Mouse (Mus musculus) lung, postnatal 36 days (tissue): Measurements from ENCODE around the gene Gli1.
A peak's percentile ranks its signal among the peaks of the same experiment; 100 is the strongest.
"Not testable (repeated sequence)": the region's sequence is repeated elsewhere in the genome, so short reads cannot be mapped to it uniquely, and the experiment has no call there.

ENCODE experiments used
- DNase-seq: peaks from one replicate; pipeline ENCODE4 v3.0.0; 2022; ENCODE audit warnings: mixed read lengths

Gli1 gene

DNA sequence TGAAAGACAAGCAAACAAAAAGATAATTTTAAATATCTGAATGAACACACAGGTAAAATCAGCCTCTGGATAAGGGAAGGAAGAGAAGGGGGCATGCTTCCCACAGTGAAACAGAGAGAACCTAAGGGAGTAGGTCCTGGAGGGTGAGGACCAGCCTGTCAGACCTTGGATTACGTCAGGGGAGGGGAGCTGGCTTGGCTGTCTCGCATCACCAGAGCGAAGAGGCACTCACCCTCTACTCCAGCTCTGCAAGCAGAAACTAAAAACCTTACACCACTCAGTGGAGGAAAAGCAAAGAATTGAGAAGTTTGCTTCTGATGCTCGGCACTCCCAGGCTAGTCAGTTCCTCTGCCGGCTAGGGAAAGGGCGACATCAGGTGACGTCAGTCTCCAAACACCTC, 21.8 kb downstream of the Gli1 start:
- no peak for DNase-seq

DNA sequence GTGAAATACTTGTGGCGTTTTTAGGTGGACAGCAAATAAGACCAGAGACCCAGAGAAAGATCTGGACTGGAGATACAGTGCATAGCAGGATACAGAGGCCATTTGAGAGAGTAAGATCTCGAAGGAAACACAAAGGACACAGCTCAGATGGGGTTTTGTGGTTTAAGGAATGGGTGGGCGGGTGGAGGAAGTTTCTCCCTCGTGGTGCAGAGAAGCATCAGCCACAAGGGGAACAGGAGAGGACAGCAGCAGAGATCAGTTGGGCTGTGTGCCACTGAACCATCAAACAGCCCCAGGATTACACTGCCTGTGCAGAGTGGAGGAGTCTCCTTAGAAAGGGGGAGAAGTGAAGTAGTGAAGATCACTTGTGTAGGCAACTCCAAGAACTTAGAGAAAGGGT, 23.8 kb downstream of the Gli1 start:
- DNase-seq, result no peak

DNA sequence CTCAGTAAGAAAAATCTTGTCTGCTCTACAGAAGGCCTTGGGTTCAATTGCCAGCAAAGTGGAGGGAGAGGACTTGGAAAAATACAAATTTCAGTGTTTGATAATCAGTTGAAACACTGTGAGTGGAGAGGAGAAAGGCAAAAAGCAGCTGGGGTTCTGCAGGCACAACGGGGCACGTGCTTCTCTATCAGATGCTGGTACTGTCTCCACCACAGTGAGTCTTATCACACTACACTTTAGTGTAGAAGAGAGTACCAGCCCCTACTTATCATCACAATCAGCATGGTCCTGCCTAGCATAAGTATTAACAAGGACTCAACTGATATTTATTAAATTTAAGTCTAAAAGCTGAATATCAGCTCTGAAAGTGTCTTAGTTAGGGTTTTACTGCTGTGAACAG, 24.5 kb downstream of the Gli1 start:
- no peak for DNase-seq

DNA sequence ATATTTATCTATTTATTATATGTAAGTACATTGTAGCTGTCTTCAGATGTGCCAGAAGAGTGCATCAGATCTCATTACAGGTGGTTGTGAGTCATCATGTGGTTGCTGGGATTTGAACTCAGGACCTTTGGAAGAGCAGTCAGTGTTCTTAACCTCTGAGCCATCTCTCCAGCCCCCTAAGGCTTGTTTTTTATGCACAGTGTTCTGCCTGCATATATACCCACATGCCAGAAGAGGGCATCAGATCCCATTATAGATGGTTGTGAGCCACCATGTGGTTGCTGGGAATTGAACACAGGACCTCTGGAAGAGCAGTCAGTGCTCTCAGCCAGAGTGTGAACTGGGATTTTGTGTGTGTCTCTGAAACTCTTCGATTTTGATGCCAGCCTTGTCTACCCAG, 26.8 kb downstream of the Gli1 start:
- not testable (repeated sequence) for DNase-seq

DNA sequence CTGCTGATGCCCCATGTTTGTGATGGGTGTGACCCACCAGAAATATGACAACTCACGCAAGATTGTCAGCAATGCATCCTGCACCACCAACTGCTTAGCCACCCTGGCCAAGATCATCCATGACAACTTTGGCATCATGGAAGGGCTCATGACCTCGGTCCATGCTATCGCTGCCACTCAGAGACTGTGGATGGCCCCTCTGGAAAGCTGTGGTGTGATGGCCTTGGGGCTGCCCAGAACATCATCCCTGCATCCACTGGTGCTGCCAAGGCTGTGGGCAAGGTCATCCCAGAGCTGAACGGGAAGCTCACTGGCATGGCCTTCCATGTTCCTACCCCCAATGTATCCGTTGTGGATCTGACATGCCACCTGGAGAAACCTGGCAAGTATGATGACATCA, 28.3 kb downstream of the Gli1 start:
- DNase-seq, result not testable (repeated sequence)

DNA sequence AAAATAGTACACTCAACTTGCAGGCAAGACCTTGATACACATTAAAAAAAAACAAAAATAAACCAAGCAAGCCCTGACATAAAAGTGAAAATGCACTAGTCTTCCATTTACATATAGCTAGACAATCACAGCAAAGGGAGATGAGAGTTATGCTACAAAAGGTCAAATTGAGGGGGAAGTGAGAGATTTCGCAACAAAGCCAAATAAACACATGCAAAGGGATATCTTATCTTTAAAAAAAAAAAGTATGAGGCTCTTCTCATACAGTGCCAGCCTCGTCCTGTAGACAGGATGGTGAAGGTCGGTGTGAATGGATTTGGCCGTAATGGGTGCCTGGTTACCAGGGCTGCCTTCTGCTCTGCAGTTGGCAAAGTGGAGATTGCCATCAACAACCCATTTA, 28.9 kb downstream of the Gli1 start:
- DNase-seq, result peak; percentile 37

DNA sequence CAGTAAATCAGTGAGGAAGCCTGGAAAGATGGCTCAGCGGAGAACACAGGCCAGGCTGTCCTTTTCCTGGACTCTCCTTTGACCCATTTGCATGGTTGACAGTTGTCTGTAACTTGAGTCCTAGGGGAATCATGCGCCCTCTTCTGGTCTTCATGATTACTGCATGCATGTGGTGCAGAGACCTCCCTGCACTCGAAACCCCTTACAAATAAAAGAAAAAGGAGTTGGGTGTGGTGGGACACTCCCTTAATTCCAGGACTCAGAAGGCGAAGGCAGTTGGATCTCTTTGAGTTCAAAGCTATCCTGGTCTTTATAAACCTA, 29.5 kb downstream of the Gli1 start:
- peak; percentile 95 for DNase-seq

DNA sequence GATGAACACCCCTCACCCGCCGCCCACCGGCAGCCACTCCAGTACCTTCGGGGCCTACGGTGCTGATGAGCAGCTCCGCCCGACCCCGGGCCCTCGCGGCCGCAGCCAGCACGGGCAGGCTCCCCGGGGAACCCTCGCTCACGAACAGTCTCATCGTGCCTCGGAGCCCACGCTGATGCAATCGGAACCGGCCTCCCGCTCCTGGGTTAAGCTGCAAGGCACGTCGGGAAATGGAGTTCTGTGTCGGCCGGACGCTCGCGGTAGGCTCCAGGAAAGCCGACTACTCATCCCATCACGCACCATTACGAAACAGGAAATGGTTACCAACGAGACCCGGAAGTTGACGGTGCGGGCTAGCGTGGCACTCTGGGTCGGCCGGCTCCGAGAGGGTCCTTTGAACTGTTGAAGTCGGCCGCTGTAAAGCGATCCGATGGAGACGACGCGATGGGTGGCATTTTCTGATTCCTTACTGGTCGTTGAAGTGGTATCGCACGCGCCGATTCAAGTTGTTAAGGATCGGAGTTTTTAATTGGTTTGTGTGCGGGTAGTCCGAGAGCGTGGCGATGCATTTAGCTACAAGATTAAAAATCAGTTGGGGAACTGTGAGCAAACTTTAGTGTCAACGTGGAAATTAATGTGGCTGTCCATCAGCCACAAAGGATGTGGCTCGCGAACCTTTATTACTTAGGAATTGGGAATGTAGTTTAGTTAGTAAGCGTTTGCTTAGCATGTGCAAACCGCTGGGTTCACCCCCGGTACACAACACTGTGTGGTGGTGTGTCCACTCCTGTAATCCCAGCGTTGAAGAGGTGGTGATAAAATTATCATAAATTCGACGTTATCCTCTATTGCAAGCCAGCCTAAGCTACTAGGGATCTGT, 30.1 kb downstream of the Gli1 start, which contains the start of gene Mars:
Gene Mars (minus strand): TSS at position 311 of the 880 bp plus-strand sequence.
- DNase-seq, result peak; percentile 99

DNA sequence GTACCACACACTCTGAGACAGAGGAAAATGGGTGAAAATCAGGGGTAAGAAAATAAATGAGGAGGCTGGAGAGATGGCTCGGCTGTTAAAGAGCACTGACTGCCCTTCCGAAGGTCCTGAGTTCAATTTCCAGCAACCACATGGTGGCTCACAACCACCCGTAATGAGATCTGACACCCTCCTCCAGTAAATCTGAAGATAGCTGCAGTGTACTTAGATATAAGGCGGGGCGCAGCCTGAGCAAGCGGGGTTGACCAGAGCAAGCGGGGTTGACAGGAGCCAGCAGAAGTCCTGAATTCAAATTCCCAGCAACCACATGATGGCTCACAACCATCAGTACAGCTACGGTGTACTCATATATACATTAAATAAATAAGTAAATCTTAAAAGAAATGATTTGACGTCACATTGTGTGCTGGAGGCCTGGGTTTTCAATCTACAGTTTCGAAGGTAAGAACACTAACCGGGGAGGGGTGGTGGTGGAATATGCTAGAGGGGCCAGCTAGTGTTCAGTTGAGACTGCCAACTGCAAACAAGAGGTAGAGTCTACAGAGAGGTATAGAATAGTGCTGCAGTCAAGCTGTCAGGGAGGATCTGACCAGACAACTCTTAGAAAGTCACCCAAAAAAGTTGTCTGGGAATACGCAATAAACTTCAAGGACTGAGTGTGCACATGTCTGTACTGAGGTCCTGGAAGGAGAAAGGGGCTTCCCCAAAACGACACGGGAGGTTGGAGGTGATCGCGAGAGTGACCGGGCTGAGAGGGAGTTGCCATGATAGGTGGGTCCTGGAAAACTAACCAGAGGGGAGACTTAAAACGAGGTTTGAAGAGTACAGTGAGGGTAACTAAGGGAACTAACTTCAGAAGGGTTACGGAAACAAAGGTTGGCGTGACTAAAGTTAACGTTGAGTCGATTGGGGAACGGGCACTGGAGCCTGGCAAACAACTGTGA, 31.0 kb downstream of the Gli1 start:
- DNase-seq, result no peak

DNA sequence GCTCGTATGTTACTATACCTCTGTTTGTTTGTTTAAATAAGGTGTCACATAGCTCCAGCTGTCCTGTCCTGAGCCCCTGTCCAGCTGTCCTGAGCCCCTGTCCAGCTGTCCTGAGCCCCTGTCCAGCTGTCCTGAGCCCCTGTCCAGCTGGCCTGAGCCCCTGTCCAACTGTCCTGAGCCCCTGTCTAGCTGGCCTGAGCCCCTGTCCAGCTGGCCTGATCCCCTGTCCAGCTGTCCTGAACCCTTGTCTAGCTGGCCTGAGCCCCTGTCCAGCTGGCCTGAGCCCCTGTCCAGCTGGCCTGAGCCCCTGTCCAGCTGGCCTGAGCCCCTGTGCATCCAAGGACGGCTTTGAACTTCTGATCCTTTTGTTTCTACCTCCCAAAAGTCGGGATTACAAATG, 32.6 kb downstream of the Gli1 start:
- DNase-seq, result not testable (repeated sequence)

DNA sequence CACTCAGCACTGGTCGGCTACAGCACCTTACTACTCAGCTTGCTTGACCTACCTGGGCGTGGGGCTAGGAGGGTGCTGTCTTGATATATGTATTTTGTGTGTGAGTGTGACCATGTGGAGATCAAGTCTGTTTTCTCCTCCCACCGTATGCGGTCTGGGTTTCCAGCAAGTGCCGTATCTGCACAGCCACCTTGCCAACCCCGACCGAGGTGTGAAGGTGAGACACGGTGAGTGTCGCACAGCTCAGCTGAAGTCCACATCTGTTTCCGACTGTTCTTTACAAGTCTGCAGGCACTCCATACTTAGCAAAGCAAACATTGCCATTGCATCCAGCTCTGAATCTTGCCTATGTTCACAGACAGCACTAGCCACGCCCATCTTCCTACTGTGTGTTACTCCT, 38.6 kb downstream of the Gli1 start:
- no peak for DNase-seq

DNA sequence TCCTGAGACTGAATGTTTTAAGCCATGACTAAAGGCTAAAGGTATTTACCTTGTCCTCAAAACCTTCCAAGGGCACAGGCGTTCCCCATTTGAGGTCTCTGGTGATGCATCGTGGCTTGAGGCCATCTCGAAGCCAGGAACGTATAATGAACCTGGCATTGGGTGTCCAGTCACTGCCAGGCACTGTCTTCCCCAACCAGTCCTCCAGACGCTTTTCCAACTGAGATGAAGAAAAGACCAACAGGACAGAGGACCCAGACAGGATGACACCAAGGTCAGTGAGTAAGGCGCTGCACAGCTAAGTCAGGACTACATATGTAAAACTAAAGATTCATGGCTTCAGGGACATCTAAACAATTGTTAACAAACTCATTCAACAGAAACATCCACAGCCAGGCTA, 41.4 kb downstream of the Gli1 start:
- DNase-seq, result no peak

DNA sequence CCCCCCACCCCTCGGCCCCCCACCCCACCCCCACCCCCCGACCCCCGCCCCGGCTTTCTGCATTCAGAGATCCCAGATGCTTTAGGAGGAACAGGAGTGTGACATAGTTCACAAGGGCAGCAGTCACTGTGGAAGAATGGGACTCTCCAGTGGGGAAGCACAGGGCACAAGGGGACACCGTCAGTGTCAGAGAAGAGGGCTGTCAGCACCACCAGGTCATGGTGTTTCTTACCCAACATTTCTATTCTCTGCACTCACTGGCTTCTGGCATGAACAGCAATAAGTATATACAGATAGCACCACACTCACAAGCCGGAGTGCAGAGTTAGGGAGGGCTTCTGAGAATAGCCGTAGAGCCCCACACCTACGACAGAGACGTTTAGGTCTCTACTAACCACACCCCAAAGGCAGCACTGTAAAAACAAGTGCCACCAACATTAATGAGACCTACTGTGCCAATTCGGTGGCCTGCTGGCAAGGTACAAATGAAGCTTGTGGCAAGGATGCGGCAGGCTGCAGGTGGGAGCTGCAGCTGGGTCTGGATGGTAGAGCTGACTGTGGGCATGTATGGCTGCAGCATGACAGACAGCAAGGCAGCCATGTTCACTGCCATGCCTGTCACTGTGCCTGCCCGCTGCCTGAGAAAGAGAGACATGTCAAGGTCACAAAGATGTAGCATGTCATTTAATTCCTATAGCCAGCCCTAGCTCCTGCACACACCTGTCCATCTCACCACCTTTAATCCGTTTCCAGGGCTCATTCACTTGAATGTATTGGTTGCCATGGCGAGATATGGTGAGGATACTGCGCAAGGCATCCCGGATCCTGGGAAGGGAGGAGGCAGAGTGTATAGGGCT, 44.5 kb downstream of the Gli1 start:
- DNase-seq, result no peak

DNA sequence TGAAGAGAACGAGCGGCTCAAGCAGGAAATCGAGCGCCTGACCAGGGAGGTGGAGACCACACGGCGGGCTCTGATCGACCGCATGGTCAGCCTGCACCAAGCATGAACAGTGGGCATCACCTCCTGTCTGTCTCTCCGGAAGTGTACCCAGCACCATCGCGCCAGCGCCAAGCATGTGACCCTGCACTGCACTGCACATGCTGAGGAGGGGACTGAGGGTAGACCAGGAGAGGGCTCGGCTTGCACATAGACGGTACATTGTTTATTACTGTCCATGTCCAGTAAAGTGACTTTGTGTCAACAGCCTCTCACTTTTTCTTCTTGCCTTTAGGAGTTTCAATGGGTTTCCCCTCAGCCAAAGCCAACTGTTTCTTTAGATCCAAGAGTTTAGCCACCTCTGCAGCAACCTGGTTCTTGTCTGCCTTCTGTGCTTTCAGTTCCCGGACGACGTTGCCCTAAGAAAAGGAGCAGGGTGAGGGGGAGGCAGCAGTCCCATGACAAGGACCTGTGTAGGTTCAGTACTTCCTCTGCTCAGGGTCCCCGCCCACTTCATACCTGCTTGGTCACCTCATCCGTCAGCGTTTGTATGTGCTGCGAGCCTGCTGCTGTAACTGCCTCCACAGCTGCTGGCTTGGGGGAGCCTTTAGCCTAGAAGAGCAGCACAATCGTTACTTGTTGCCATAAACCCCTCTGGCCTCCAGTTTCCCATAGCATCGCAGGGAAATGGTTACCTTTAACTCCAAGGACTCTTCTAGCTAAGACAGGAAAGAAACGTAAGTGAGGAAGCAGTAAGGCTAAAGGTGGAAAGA, 45.6 kb downstream of the Gli1 start:
- no peak for DNase-seq

DNA sequence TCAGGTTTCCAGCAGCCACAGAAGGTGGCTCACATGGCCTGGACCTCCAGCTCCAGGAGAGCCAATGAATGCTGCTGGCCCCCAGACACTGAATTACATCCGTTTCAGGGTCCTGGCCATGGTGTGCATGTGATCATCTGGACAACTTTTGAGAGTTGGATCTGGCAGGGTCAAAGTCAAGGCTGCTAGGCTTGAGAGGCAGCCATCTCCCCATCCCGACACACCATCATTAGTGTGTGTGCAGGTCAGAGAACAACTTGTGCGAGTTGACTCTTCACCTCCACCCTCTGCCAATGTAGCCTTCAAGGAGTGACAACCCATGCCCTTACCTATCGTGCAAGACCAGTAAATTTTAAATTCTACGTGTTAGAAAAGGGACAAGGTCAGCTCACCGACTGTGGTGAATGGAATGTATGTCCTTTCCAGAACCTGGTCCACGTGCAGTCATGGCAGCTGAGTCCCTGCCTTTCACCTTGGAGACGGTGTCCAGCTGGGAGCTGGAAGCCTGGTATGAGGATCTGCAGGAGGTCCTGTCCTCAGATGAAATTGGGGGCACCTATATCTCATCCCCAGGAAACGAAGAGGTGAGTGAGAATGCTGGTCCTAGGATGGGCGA, 46.8 kb downstream of the Gli1 start:
- no peak for DNase-seq

DNA sequence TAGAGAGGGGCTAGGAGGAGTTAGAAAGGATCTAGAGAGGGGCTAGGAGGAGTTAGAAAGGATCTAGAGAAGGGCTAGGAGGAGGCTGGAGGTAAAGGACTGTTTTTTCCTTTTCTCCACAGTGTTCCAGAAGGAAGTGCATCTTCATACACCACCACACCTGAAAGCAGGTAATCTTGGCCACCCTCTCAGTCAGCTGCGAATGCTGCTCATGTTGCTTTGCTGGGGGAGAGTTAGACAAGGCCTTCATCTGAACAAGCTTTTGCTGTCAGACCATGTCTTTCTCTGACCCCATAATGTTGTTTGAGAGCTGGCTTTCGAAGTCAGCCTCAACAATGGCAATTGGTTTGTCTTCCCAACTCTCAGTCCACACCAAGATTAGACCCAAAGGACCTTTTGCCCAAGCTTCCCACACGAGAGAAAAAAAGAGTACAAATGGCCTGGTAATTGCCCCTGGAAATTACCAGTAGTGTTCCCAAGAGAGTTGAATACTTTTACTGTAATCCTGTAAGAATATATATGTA, 48.1 kb downstream of the Gli1 start:
- no peak for DNase-seq

DNA sequence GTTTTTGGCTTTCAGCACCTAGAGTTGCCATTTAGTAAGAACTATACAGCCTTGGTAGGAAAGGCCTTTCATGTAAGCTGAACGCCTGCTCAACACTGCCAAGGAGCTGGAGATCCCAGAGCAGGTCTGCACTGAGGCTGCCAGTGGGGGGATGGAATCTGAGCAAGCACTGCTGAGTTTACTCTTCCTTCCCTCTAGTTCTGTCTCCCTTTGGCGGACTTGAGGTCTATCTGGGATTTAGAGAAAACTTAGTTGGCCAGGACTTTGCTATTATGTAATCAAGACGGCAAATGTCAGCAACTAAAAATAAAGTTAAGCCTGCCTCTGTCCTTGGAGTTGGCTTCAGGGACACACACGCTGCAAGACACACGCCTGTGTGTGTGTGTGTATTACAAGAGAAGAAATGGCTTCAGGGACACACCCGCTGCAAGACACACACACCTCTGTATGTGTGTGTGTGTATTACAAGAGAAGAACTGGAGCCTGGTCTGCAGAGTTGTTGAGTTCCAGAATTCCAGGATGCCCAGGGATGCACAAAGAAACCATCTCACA, 48.7 kb downstream of the Gli1 start:
- peak; percentile 42 for DNase-seq

DNA sequence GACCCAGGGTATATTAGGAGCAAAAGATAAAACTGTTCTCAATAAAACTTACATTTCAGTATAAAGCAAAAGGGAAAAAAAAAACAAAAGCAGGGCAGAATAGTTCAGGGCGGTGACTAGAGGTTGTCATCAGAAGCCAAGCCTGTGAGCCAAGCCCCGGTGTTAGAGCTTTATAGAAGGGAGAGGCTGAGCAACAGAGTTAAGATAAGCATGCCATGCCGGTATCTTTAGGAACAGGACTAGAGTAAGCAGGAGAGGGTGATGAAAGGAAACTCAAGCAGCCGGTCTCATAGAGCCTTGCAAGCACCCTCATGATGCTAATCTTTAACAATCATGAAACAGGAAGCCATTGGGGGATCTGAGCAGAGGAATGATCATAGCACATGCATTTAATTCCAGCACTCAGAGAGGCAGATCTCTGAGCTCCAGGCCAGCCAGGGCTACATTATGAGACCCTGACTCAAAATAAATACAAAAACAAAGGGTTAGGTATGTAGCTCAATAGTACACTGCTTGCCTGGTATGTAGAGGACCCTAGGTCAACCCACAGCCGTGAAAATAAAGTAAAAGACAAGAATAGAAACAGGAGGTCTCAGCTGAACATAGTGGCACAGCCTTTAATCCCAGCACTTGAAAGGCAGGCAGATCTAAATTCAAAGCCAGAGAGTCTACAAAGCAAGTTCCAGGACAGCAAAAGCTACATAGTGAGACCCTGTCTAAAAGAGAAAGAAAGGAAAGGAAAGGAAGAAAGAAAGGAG, 49.7 kb downstream of the Gli1 start:
- no peak for DNase-seq

DNA sequence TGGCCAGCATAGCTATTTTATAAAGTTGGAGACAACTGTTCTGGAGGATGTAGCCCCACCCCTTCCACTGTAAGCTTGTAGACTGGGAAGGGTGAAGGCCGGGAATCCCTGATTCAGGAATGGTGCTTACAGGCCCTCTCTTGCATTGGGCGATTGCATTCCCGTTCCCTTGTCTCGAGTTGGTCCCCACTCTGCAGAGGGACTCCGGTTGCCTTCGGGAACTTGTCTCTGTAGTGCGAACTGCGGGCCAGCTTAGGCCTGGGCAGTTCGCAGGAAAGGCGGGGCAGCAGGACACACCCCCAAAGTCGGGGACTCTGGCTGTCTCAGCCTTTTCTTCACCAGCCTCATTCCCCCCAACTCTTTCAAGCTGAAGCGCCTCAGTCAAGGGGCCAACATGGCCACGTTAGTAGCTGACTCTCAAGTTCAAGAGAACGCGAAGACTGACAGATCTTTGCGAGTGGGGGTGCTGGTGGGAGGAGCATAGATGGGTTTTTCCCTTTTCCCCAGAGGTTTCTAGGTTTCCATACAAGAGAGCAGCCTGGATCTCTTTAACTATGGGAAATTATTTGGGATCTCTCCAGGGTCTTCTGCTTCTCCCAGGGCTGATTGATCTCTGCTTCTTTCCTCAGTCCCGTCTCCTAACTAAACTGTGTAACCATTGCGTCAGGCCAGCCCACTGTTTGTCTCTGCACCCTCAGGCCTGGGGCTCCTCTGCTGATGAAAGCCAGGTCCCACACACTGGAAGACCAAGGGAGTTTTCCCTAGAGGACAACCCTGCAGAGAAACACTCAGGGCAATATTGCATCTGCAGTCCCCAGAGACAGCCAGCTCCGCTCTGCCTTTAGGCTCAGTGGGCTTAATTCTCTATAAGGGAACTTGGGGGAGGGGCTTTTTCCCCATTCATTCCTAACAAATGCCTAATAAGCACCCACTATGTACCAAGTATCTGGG, 50.6 kb downstream of the Gli1 start:
- peak; percentile 70 for DNase-seq
